Mouse (Mus musculus): ENCODE data around the gene Cfap97d1.

- peak; percentile 80 for TF ChIP-seq CTCF (IDR thresholded peaks at IDR 0.05)
- TF ChIP-seq EP300 (IDR thresholded peaks at IDR 0.05), result 0 out of 2 replicates have a peak, but pooled peaks have one; percentile 20
These were observed 12.7 kb upstream of the Cfap97d1 start for GRCm38 (mm10) chr11:101971410-101971809.
